ENCODE assay signal across 31 mouse cellular contexts in genomic region chr2:12174722-12175427, GRCm38 (mm10).
A peak's percentile ranks its signal among the peaks of the same experiment; 100 is the strongest.
DNase-seq lines count a peak whose midpoint lies in the region; ATAC-seq lines count a peak whose summit lies in the region.
"Had no signal": no experiment of that assay in that cellular context is flagged by ENCODE, and none has a peak within 500 bp of the region (broad histone marks: within the 10 kb centered on the region; RNA-seq: fewer than 3 reads in every experiment).

No protein-coding gene starts in this region.

- H3K79me2 ChIP-seq in macrophage (ENCODE audit: inconsistent target): no peaks in the 10 kb centered on the region

- ATAC-seq in liver, embryonic 15.5 days (ENCODE audit: insufficient read depth): no peak
- no peak for ATAC-seq in liver, embryonic 11.5 days (replicated peaks; ENCODE audit: low FRiP score)
- no peak for ATAC-seq in CD4-positive, CD25-positive, alpha-beta regulatory T cell, adult 4 months
- ATAC-seq: forebrain, postnatal 0 days; hindbrain, embryonic 16.5 days; midbrain, embryonic 16.5 days had no signal

- no peak overlapping the region for H3K4me2 ChIP-seq in liver, embryonic 15.5 days
- H3K4me2 ChIP-seq in liver, embryonic 11.5 days: no peak overlapping the region
- H3K4me2 ChIP-seq: embryonic facial prominence, embryonic 13.5 days; forebrain, embryonic 12.5 days; heart, embryonic 15.5 days; limb, embryonic 15.5 days; lung, embryonic 14.5 days; neural tube, embryonic 13.5 days; stomach, embryonic 15.5 days had no signal

- no peak for DNase-seq in liver, embryonic 11.5 days (ENCODE audit: low spot score)
- peak; percentile 83 for DNase-seq in 416B (ENCODE audit: low read depth)
- DNase-seq in c-Kit-positive CD71-negative TER-119-negative erythroid progenitor cells, embryonic 14.5 days (ENCODE audit: low read depth): peak; percentile 7
- no peak for DNase-seq in frontal cortex, postnatal 10 days (ENCODE audit: low spot score in 2 of 2)
- no peak for DNase-seq in left cerebral cortex, adult 18-20 months (ENCODE audit: low spot score in 2 of 2)
- DNase-seq: adrenal gland, postnatal 25 days; cerebellum, adult 11 months; cerebellum, adult 9-10 months; forebrain, postnatal 0 days; gastrocnemius, postnatal 10 days; heart, adult 11 months; kidney, adult 18-20 months; kidney, postnatal 36 days; lung, embryonic 14.5 days; thymus, postnatal 14 days had no signal

- no peaks in the 10 kb centered on the region for H3K36me3 ChIP-seq in liver, embryonic 15.5 days (replicated peaks)
- H3K36me3 ChIP-seq in liver, embryonic 11.5 days (ENCODE audit: control insufficient read depth, insufficient read depth, low read length): no peaks in the 10 kb centered on the region
- H3K36me3 ChIP-seq in macrophage (ENCODE audit: inconsistent target): no peaks in the 10 kb centered on the region
- H3K36me3 ChIP-seq: forebrain, embryonic 12.5 days; heart, embryonic 10.5 days; heart, embryonic 15.5 days; midbrain, embryonic 10.5 days; neural tube, embryonic 13.5 days had no signal

- H3K9me3 ChIP-seq in liver, embryonic 15.5 days (replicated peaks): no peaks in the 10 kb centered on the region
- H3K9me3 ChIP-seq in liver, embryonic 11.5 days (ENCODE audit: control insufficient read depth, low read length): no peaks in the 10 kb centered on the region
- H3K9me3 ChIP-seq: embryonic facial prominence, embryonic 13.5 days; forebrain, embryonic 12.5 days; heart, embryonic 10.5 days; heart, embryonic 15.5 days; limb, embryonic 10.5 days; limb, embryonic 15.5 days; midbrain, embryonic 10.5 days; neural tube, embryonic 13.5 days; stomach, embryonic 15.5 days had no signal

- H3K4me1 ChIP-seq in liver, embryonic 15.5 days (replicated peaks): no peaks in the 10 kb centered on the region
- H3K4me1 ChIP-seq in liver, embryonic 11.5 days (replicated peaks; ENCODE audit: control insufficient read depth, insufficient read depth, low read length): no peaks in the 10 kb centered on the region
- H3K4me1 ChIP-seq: forebrain, embryonic 12.5 days; heart, embryonic 10.5 days; heart, embryonic 15.5 days; limb, embryonic 15.5 days; midbrain, embryonic 10.5 days; neural tube, embryonic 13.5 days; stomach, embryonic 15.5 days had no signal

- 49% methylated on average over 7 of the region's 7 CpGs for WGBS in liver, embryonic 15.5 days (ENCODE audit: insufficient replicate concordance)
- 66% methylated on average over 7 of the region's 7 CpGs for WGBS in liver, embryonic 11.5 days
- WGBS in macrophage (ENCODE audit: missing documents): 36% methylated on average over 7 of the region's 7 CpGs

- no peak overlapping the region for H3K9ac ChIP-seq in liver, embryonic 15.5 days
- H3K9ac ChIP-seq in liver, embryonic 11.5 days (ENCODE audit: low read depth, low read length): no peak overlapping the region
- H3K9ac ChIP-seq: embryonic facial prominence, embryonic 13.5 days; forebrain, embryonic 12.5 days; forebrain, postnatal 0 days; heart, embryonic 15.5 days; limb, embryonic 15.5 days; lung, embryonic 14.5 days; neural tube, embryonic 13.5 days; stomach, embryonic 15.5 days had no signal

- H3K27me3 ChIP-seq in liver, embryonic 15.5 days: no peaks in the 10 kb centered on the region
- H3K27me3 ChIP-seq in liver, embryonic 11.5 days (replicated peaks; ENCODE audit: control insufficient read depth, insufficient read depth, low read length): no peaks in the 10 kb centered on the region
- H3K27me3 ChIP-seq: embryonic facial prominence, embryonic 13.5 days; forebrain, embryonic 12.5 days; heart, embryonic 15.5 days; limb, embryonic 15.5 days; neural tube, embryonic 13.5 days; stomach, embryonic 15.5 days had no signal

- H3K27ac ChIP-seq in liver, embryonic 15.5 days (replicated peaks): 0 out of 2 replicates have a peak overlapping the region, but pooled peaks have one; percentile 19
- no peak overlapping the region for H3K27ac ChIP-seq in liver, embryonic 11.5 days (ENCODE audit: low read depth, low read length)
- peak overlapping the region; percentile 84 for H3K27ac ChIP-seq in macrophage
- H3K27ac ChIP-seq: embryonic facial prominence, embryonic 13.5 days; forebrain, embryonic 12.5 days; heart, embryonic 10.5 days; heart, embryonic 15.5 days; layer of hippocampus, adult 2 months; limb, embryonic 10.5 days; limb, embryonic 15.5 days; midbrain, embryonic 10.5 days; neural tube, embryonic 13.5 days; stomach, embryonic 15.5 days had no signal

- no peak overlapping the region for H3K4me3 ChIP-seq in liver, embryonic 15.5 days (replicated peaks)
- no peak overlapping the region for H3K4me3 ChIP-seq in liver, embryonic 11.5 days (ENCODE audit: low read depth, low read length)
- H3K4me3 ChIP-seq in macrophage (ENCODE audit: inconsistent target): no peak overlapping the region
- H3K4me3 ChIP-seq: embryonic facial prominence, embryonic 13.5 days; forebrain, embryonic 12.5 days; heart, embryonic 10.5 days; heart, embryonic 15.5 days; layer of hippocampus, adult 2 months; limb, embryonic 10.5 days; limb, embryonic 15.5 days; midbrain, embryonic 10.5 days; myocyte; neural tube, embryonic 13.5 days; stomach, embryonic 15.5 days had no signal

Comparison
In these comparisons a context has a peak if more than half of its experiments do, and no peak if none do; other contexts are left out.
1. DNase-seq: peak in 416B (single experiment) and c-Kit-positive CD71-negative TER-119-negative erythroid progenitor cells, embryonic 14.5 days (single experiment); none in liver, embryonic 11.5 days (single experiment), frontal cortex, postnatal 10 days (0 of 2) and left cerebral cortex, adult 18-20 months (0 of 2).